Mouse (Mus musculus): ENCODE measurements at regions not wholly inside any gene's neighbourhood (a gene's known extent, or its start where the extent isn't known, plus 50 kb on each side); places are given as distances from the start of the nearest gene placed in this dataset.
A peak's percentile ranks its signal among the peaks of the same experiment; 100 is the strongest.

GRCm38 (mm10) chr7:60733331-60733994 is 593.4 kb upstream of the Snrpn start:
- DNase-seq: peak; percentile 40 to 51

GRCm38 (mm10) chr7:60728108-60728721 is 588.2 kb upstream of the Snrpn start:
- DNase-seq: peak; percentile 2 to 3

Measured in cerebellum, postnatal 10 days (tissue).